Mouse (Mus musculus): ENCODE measurements at regions not wholly inside any gene's neighbourhood (a gene's known extent, or its start where the extent isn't known, plus 50 kb on each side); places are given as distances from the start of the nearest gene placed in this dataset.

GRCm38 (mm10) chr4:73111311-73111710 lies 258.9 kb upstream of the Aldoart1 start:
- no peak for TF ChIP-seq POLR2A (IDR thresholded peaks at IDR 0.05; ENCODE audit: borderline replicate concordance, insufficient read depth, low read length)
- no peak for TF ChIP-seq CTCF (IDR thresholded peaks at IDR 0.05; ENCODE audit: borderline replicate concordance, insufficient read depth, low read depth, low read length)
- H3K4me1 ChIP-seq (ENCODE audit: control insufficient read depth, insufficient read depth, low read length) = no peaks in the 10 kb centered on the region
- H3K4me3 ChIP-seq (replicated peaks; ENCODE audit: insufficient read depth, low read depth, low read length) = no peak overlapping the region
- peak in 1 of 2 experiments; percentile 1 for DNase-seq
- 67% methylated on average over 2 of the region's 2 CpGs for WGBS
- no peak overlapping the region for H3K27ac ChIP-seq (ENCODE audit: insufficient read depth, low read length)
- no peaks in the 10 kb centered on the region for H3K27me3 ChIP-seq (ENCODE audit: control insufficient read depth, insufficient read depth, low read length)

Data from cerebellum, adult 2 months (tissue).